In the genomic region with DNA sequence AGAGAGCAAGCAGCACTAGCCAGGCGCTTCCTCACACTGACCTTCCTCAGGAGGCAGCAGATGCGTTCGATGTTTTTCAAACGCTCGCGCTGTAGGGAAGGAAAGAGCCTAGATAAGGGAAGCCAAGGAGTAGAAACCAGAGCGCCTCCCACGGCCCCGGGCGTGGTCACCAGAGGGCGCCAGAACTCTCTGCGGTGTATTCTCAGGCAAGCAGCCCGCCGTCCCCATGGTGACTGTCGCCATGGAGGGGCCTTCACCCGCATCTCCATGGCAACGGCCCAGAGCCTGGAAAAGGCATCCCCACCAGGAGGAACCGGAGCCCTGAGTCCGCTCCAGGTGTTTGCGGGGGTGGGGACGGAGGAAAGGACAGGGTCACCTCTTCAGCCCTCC, we compare ENCODE assay signal across 8 mouse cellular contexts. TPM values are rescaled to one million over a fixed set of nuclear protein-coding genes. Genes with fewer than 3 reads are reported as not detected.
DNase-seq lines count a peak whose midpoint lies in the region; ATAC-seq and TF ChIP-seq lines count a peak whose summit lies in the region.

No protein-coding gene starts in this region.

- peak; percentile 35; the same call in 1 of the 2 replicates for TF ChIP-seq POLR2A in CH12.LX (IDR thresholded peaks at IDR 0.05; ENCODE audit: low read depth, low read length)

- no peaks in the 10 kb centered on the region for H3K27me3 ChIP-seq in CH12.LX (replicated peaks)
- H3K27me3 ChIP-seq in forebrain, embryonic 14.5 days (replicated peaks; ENCODE audit: control insufficient read depth, insufficient read depth, low read length): no peaks in the 10 kb centered on the region
- no peaks in the 10 kb centered on the region for H3K27me3 ChIP-seq in neural tube, embryonic 15.5 days (replicated peaks)

- WGBS in forebrain, embryonic 14.5 days: 0% methylated on average over 21 of the region's 21 CpGs
- 0% methylated on average over 21 of the region's 21 CpGs for WGBS in neural tube, embryonic 15.5 days

- peaks cover 12 to 14% of the 10 kb centered on the region in 2 experiments for H3K4me1 ChIP-seq in CH12.LX (ENCODE audit: control insufficient read depth in 1 of 2, insufficient read depth in 2 of 2)
- H3K4me1 ChIP-seq in forebrain, embryonic 14.5 days (ENCODE audit: control insufficient read depth, insufficient read depth, low read length): peaks cover 43% of the 10 kb centered on the region
- H3K4me1 ChIP-seq in neural tube, embryonic 15.5 days: peaks cover 76% of the 10 kb centered on the region

- peak; percentile 54; the same call in 1 of the 2 replicates for ATAC-seq in cerebellum, adult (ENCODE audit: insufficient number of reproducible peaks, low FRiP score, low TSS enrichment)
- peak; percentile 79 for ATAC-seq in forebrain, embryonic 14.5 days
- peak; percentile 67 for ATAC-seq in neural tube, embryonic 15.5 days (ENCODE audit: low FRiP score)

- no peaks in the 10 kb centered on the region for H3K9me3 ChIP-seq in CH12.LX (replicated peaks; ENCODE audit: low read length)
- H3K9me3 ChIP-seq in forebrain, embryonic 14.5 days (replicated peaks; ENCODE audit: control insufficient read depth, low read length): no peaks in the 10 kb centered on the region
- no peaks in the 10 kb centered on the region for H3K9me3 ChIP-seq in neural tube, embryonic 15.5 days (replicated peaks)

- H3K36me3 ChIP-seq in CH12.LX (replicated peaks in 1 of 2; ENCODE audit: control insufficient read depth in 1 of 2, insufficient read depth in 1 of 2, low read length in 1 of 2): peaks cover 30 to 54% of the 10 kb centered on the region in 2 experiments
- peaks cover 36% of the 10 kb centered on the region for H3K36me3 ChIP-seq in forebrain, embryonic 14.5 days (ENCODE audit: control insufficient read depth, insufficient read depth, low read length)
- H3K36me3 ChIP-seq in neural tube, embryonic 15.5 days: peaks cover 39% of the 10 kb centered on the region

- intact Hi-C loops in heart, postnatal 14 days (cut with DNase I): loop anchor here (2.0 kb wide), 1 partner anchor 47 kb away; no protein-coding TSS in a partner anchor

- no peak overlapping the region for H3K27ac ChIP-seq in CH12.LX (ENCODE audit: insufficient read depth, low read depth)
- peak overlapping the region; percentile 91 for H3K27ac ChIP-seq in forebrain, embryonic 14.5 days (ENCODE audit: low read depth, low read length)
- peak overlapping the region; percentile 95 for H3K27ac ChIP-seq in neural tube, embryonic 15.5 days (replicated peaks)

- no peak overlapping the region for H3K4me3 ChIP-seq in CH12.LX (replicated peaks in 1 of 3; ENCODE audit: low read depth in 2 of 3, low read length in 2 of 3, poor library complexity in 1 of 3)
- H3K4me3 ChIP-seq in forebrain, embryonic 14.5 days (ENCODE audit: low read depth, low read length): peak overlapping the region; percentile 80
- H3K4me3 ChIP-seq in neural tube, embryonic 15.5 days (replicated peaks): peak overlapping the region; percentile 90

- DNase-seq in CH12.LX (ENCODE audit: extremely low read depth): peak; percentile 80
- DNase-seq in forebrain, embryonic 14.5 days (ENCODE audit: low spot score): peak; percentile 98
- DNase-seq in heart, postnatal 14 days: peak; percentile 91 to 95
- peak; percentile 95 to 99 for DNase-seq in layer of hippocampus, adult 18-20 months (ENCODE audit: low spot score in 2 of 2)
- peak; percentile 84 to 88 for DNase-seq in lung, adult 18-20 months
- DNase-seq in testis, postnatal 14 days (ENCODE audit: low spot score): peak; percentile 87

- no peak for TF ChIP-seq EP300 in CH12.LX (IDR thresholded peaks at IDR 0.05; ENCODE audit: low read length)

- dilution Hi-C loops in CH12.LX (cut with MboI; ENCODE audit: extremely low pct_ligation_motif_present, extremely low pct_unique_long_range_greater_than_20kb, low sequenced_read_pairs): no loop called here

- no peak overlapping the region for H3K4me2 ChIP-seq in CH12.LX (ENCODE audit: insufficient read depth, low read depth, poor library complexity, severe bottlenecking)
- peak overlapping the region; percentile 93 for H3K4me2 ChIP-seq in forebrain, embryonic 14.5 days (ENCODE audit: low read length)
- peak overlapping the region; percentile 80 for H3K4me2 ChIP-seq in neural tube, embryonic 15.5 days

- H3K79me2 ChIP-seq in CH12.LX (replicated peaks; ENCODE audit: control insufficient read depth, extremely low read depth, insufficient read depth, poor library complexity, severe bottlenecking): no peaks in the 10 kb centered on the region

- no peak overlapping the region for H3K9ac ChIP-seq in CH12.LX (ENCODE audit: insufficient read depth, low read depth)
- H3K9ac ChIP-seq in forebrain, embryonic 14.5 days (ENCODE audit: low read length): peak overlapping the region; percentile 96
- H3K9ac ChIP-seq in neural tube, embryonic 15.5 days (replicated peaks): peak overlapping the region; percentile 99

- peak in 1 of 2 experiments; percentile 91; a peak in 2 of 4 replicates for TF ChIP-seq CTCF in CH12.LX (conservative IDR thresholded peaks at IDR 0.05 in 1 of 2, IDR thresholded peaks at IDR 0.05 in 1 of 2; ENCODE audit: low read depth in 2 of 2, low read length in 2 of 2)

- in situ Hi-C loops in CH12.LX (cut with MboI; ENCODE audit: low pct_ligation_motif_present, low pct_unique_long_range_greater_than_20kb, low sequenced_read_pairs): loop anchor here (5.0 kb wide), 1 partner anchor 48 kb away; no protein-coding TSS in a partner anchor

- TF ChIP-seq RAD21 in CH12.LX (IDR thresholded peaks at IDR 0.05; ENCODE audit: low read depth, low read length): peak; percentile 66

TF ChIP-seq in CH12.LX, 34 proteins besides CTCF, POLR2A, EP300 and RAD21 (continues in another document):
- TF ChIP-seq ZC3H11A (IDR thresholded peaks at IDR 0.05; ENCODE audit: low read depth, low read length): 0 out of 2 replicates have a peak, but pooled peaks have one; percentile 14
- no peak for TF ChIP-seq CHD2 (IDR thresholded peaks at IDR 0.05; ENCODE audit: low read length)
- TF ChIP-seq MAX (IDR thresholded peaks at IDR 0.05; ENCODE audit: low read length): no peak
- no peak for TF ChIP-seq TBP (conservative IDR thresholded peaks at IDR 0.05; ENCODE audit: low read depth, low read length)
- TF ChIP-seq ZNF384 (IDR thresholded peaks at IDR 0.05; ENCODE audit: low read depth, low read length): no peak
- no peak for TF ChIP-seq GABPA (IDR thresholded peaks at IDR 0.05; ENCODE audit: insufficient replicate concordance, low read depth, low read length)
- TF ChIP-seq TCF12 (IDR thresholded peaks at IDR 0.05; ENCODE audit: low read depth, low read length): no peak
- TF ChIP-seq IRF4 (IDR thresholded peaks at IDR 0.05; ENCODE audit: low read depth, low read length): peak; percentile 42; the same call in 1 of the 2 replicates
- TF ChIP-seq UBTF (IDR thresholded peaks at IDR 0.05; ENCODE audit: low read depth, low read length): no peak
- no peak for TF ChIP-seq RCOR1 (conservative IDR thresholded peaks at IDR 0.05; ENCODE audit: low read depth, low read length)
- TF ChIP-seq KAT2A (IDR thresholded peaks at IDR 0.05; ENCODE audit: insufficient replicate concordance, low read length): no peak
- TF ChIP-seq PAX5 (IDR thresholded peaks at IDR 0.05; ENCODE audit: low read length): no peak
- TF ChIP-seq BHLHE40 (IDR thresholded peaks at IDR 0.05; ENCODE audit: low read depth, low read length): no peak
- TF ChIP-seq ZMIZ1 (IDR thresholded peaks at IDR 0.05; ENCODE audit: low read depth, low read length): no peak

RNA-seq across cellular contexts. Expression of a gene that starts 4.1 kb away (rescaled TPM):
- 0.55 and 0.72 TPM in 2 replicates for total RNA-seq in CH12.LX (2012; rRNA removed)
- 0.23 TPM in 1 of 2 replicates, not detected in the other for total RNA-seq in CH12.LX (2014; rRNA removed)
- 1.7 and 2.2 TPM in 2 replicates for polyA plus RNA-seq in CH12.LX (2012; ENCODE audit: insufficient read length, low read depth)
- polyA plus RNA-seq in forebrain, embryonic 14.5 days (2014; fragmentation: Nextera tagmentation; extraction: Ambion mirVana): 350 and 370 TPM in 2 replicates
- total RNA-seq in heart, postnatal 14 days (2021): under 1 TPM in 1 of 2 experiments, not detected in 1; 0.63 TPM
- 100 to 1,000 TPM; 595 to 617 TPM for total RNA-seq in layer of hippocampus, adult 18-20 months (2021)
- 294 and 369 TPM in 2 replicates for polyA plus RNA-seq in neural tube, embryonic 15.5 days (2015; fragmentation: Nextera tagmentation; extraction: Ambion mirVana)

RNA-seq across cellular contexts. Expression of a gene that starts 5.9 kb away (rescaled TPM):
- total RNA-seq in CH12.LX (2012; rRNA removed) (62.6 and 65.0 TPM in 2 replicates), CH12.LX (2014; rRNA removed) (63.6 and 72.4 TPM in 2 replicates)
- polyA plus RNA-seq in CH12.LX (2012; ENCODE audit: insufficient read length, low read depth): 33.1 and 39.0 TPM in 2 replicates
- polyA plus RNA-seq in forebrain, embryonic 14.5 days (2014; fragmentation: Nextera tagmentation; extraction: Ambion mirVana): 71.6 and 95.5 TPM in 2 replicates
- total RNA-seq in heart, postnatal 14 days (2021): 10 to 100 TPM; 70.4 to 70.8 TPM
- total RNA-seq in layer of hippocampus, adult 18-20 months (2021): 10 to 100 TPM; 21.6 to 24.0 TPM
- polyA plus RNA-seq in neural tube, embryonic 15.5 days (2015; fragmentation: Nextera tagmentation; extraction: Ambion mirVana): 56.8 and 66.1 TPM in 2 replicates

RNA-seq across cellular contexts. Expression of a gene that starts 8.9 kb away (rescaled TPM):
- total RNA-seq in CH12.LX (2012; rRNA removed) (not detected in 2 replicates), CH12.LX (2014; rRNA removed) (not detected in 2 replicates)
- not detected in 2 replicates for polyA plus RNA-seq in CH12.LX (2012; ENCODE audit: insufficient read length, low read depth)
- polyA plus RNA-seq in forebrain, embryonic 14.5 days (2014; fragmentation: Nextera tagmentation; extraction: Ambion mirVana): 5.4 and 7.5 TPM in 2 replicates
- 1 to 10 TPM; 2.7 to 2.8 TPM for total RNA-seq in heart, postnatal 14 days (2021)
- total RNA-seq in layer of hippocampus, adult 18-20 months (2021): 100 to 1,000 TPM; 124 to 128 TPM
- 29.7 and 38.5 TPM in 2 replicates for polyA plus RNA-seq in neural tube, embryonic 15.5 days (2015; fragmentation: Nextera tagmentation; extraction: Ambion mirVana)

RNA-seq across cellular contexts. Expression of a gene that starts 12.6 kb away (rescaled TPM):
- total RNA-seq in CH12.LX (2012; rRNA removed): 78.4 and 90.6 TPM in 2 replicates
- total RNA-seq in CH12.LX (2014; rRNA removed): 76.3 and 88.3 TPM in 2 replicates
- polyA plus RNA-seq in CH12.LX (2012; ENCODE audit: insufficient read length, low read depth): 80.5 and 87.1 TPM in 2 replicates
- 247 and 250 TPM in 2 replicates for polyA plus RNA-seq in forebrain, embryonic 14.5 days (2014; fragmentation: Nextera tagmentation; extraction: Ambion mirVana)
- 100 to 1,000 TPM; 187 to 192 TPM for total RNA-seq in heart, postnatal 14 days (2021)
- total RNA-seq in layer of hippocampus, adult 18-20 months (2021): 100 to 1,000 TPM; 160 to 170 TPM
- polyA plus RNA-seq in neural tube, embryonic 15.5 days (2015; fragmentation: Nextera tagmentation; extraction: Ambion mirVana): 205 and 218 TPM in 2 replicates

RNA-seq across cellular contexts. Expression of a gene that starts 24.1 kb away (rescaled TPM):
- total RNA-seq in CH12.LX (2012; rRNA removed): 7.9 and 9.5 TPM in 2 replicates
- 4.8 and 5.9 TPM in 2 replicates for total RNA-seq in CH12.LX (2014; rRNA removed)
- polyA plus RNA-seq in CH12.LX (2012; ENCODE audit: insufficient read length, low read depth): 9.5 and 12.0 TPM in 2 replicates
- 26.2 and 41.1 TPM in 2 replicates for polyA plus RNA-seq in forebrain, embryonic 14.5 days (2014; fragmentation: Nextera tagmentation; extraction: Ambion mirVana)
- 10 to 100 TPM; 41.3 to 44.8 TPM for total RNA-seq in heart, postnatal 14 days (2021)
- total RNA-seq in layer of hippocampus, adult 18-20 months (2021): 100 to 1,000 TPM; 230 to 231 TPM
- 82.4 and 94.5 TPM in 2 replicates for polyA plus RNA-seq in neural tube, embryonic 15.5 days (2015; fragmentation: Nextera tagmentation; extraction: Ambion mirVana)

Comparison
In these comparisons a context has a peak if more than half of its experiments do, and no peak if none do; other contexts are left out.
1. H3K4me3 ChIP-seq: peak in forebrain, embryonic 14.5 days (single experiment) and neural tube, embryonic 15.5 days (single experiment); none in CH12.LX (0 of 3).
2. RNA of a gene that starts 4.1 kb away (total RNA-seq): 595 to 617 TPM in layer of hippocampus, adult 18-20 months; 0.23 to 0.72 TPM in CH12.LX and 0.63 TPM in heart, postnatal 14 days; every median in the first group is over 100 times any median in the second.
3. RNA of a gene that starts 8.9 kb away (total RNA-seq): 124 to 128 TPM in layer of hippocampus, adult 18-20 months; 2.7 to 2.8 TPM in heart, postnatal 14 days and not detected in CH12.LX; every median in the first group is over 10 times any median in the second.
4. Peak in every context shown above with its lines, with median percentiles within 50 percentile points of each other: DNase-seq and ATAC-seq.